Mouse (Mus musculus) mammary gland, adult 2 months (tissue): ENCODE results near the gene Milr1. TPM values are rescaled to one million over a fixed set of nuclear protein-coding genes. Genes with fewer than 3 reads are reported as not detected.

Experiments
- polyA plus RNA-seq: library from polyadenylated mRNA; depleted of rRNA; stranded (reverse); fragments of >200 nt; gene quantifications from 2 replicates; pipeline ENCODE4 v1.2.3, GENCODE M21; 2012; ENCODE audit warnings: low replicate concordance; rRNA removed

Milr1 gene
- 1.6 and 3.1 TPM in 2 replicates for polyA plus RNA-seq

DNA sequence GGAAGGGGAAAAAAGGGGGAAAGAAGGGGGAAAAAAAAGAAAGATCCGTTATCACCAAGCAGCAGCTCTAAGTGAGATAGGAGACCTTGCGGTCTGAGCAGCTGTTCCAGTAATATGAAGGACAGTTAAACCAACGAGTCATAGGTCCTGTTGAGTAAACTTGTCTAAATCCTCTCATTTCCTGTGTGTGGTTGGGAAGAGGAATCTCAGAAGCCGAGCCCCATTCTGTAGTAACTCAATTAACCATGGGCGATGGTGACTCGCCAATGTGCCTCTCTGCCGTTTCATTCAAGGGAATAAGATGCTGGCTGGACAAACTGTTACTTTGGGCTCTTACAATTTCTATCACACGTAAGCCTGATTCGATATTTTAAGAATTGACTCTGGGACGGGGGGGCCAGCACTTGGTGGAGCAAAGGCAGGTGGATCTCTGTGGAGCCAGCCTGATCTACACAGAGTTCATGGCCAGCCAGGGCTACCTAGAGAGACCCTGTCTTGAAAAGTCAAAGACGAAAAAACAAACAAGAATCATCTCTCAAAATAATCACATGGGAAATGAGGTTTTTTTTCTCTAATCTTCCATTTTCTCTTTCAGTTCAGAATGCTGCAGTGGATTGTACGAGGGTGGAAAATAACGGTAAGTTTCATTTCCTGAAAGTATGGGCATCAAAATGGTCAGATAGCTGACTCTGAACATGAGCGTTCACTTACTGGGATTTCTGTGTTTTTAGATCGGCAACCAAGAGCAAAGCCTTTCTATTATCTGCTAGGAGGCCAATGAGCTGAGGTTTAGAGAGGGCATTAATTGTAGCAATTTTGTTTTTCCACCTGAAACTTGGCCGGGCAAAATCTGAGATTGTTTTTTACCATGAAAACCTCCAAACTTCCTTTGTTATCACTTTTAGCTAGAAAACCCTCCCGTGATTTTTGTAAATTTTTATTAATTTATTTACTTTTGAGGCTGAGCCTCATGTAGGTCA, at the start of gene Milr1:
TSS of gene Milr1 (plus strand) at position 188 of the 980 bp plus-strand sequence.

DNA sequence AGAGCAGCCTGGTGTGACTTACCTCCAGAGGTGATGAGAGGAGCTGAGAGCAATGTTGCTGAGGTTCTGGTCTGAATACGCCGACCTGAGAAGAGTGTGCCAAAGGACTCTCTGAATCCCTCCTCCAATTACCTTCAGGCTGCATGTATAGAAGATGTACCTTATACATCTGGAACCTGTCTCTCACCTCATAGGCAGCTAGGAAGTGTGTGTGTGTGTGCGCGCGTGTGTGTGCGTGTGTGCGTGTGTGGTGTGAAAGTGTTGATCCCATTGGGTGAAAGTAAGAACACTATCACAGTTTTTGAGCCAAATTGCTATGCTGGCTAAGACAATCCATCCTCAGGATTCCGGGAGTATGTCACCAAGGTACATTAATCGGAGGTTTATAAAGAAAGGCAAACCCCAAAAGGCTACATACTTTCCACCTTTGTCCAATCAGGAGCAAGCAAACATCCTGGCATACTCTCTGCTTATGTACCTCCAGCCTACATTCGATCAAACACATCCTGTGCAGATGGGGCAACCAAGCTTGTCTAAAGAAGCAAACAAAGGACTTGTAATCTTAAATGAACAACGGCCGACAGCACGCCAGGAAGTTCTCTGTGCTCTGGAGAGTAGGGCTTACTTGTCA, 790 bp upstream of the Milr1 start, which contains the start of gene Pecam1:
TSS of gene Pecam1 (minus strand) at position 508 of the 631 bp plus-strand sequence.

DNA sequence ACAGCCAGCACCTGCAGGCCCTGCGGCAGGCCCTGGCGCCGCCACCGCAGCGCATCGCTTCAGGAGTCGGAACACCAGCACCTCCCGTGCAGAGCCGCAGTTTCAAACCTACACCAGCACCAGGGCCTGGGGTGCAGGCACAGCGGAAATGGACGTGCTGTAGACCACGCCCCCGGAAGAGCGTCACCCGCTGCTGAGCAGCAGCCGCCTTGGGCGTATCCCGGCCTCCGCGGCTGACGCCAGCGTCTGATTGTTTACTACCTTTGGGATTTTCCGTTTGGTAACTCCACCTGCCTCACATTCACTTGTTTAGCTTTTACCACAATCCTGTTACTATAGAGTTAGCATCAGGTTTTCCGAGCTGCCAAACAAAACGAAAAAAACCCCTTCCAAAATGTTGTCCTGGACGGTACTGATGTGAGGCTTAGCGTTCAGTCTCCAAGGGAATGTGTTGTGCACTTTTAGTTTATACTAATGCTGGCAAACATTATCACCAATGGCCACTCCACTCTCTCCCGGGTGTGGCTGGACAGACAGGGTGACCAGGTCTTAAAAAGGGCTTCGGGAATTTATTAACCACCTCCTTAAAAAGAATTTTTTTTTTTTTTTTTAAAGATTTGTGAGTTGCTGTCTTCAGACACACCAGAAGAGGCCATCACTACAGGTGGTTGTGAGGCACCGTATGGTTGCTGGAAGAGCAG, 28.5 kb downstream of the Milr1 start, which contains the start of gene Polg2:
TSS of gene Polg2 (minus strand) at position 150 of the 701 bp plus-strand sequence.

DNA sequence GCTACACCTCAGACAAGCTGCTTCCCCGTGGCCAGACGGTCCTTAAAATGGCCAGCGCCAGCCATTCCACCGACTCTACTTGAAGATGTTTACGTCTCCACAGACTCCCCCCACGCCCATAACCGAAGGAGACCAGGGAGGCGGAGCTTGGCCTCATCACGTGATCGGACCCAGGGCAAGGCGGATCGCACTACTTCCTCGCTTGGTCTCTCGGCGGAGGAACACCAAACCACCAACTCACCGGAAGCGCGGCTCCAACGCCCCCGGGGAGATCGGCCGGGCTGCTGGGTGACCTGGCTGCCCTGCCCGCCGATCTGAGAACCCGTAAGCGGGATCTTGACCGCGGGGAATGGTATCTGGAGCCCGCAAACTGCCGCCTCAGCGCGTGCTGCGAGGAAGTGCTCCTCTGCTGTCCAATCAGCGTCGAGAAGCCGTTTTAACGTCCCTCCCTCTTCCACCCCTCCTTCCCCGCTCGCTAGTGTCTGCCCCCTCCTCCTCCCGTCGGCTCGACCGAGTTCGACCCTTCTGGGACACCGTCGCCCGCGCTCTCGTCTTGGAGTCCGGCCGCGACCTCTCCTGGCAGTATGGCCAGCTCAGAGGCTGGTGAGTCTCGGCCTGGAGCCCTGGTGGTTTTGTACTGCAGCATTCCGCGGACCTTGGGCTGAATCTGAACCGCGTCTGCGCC, 37.9 kb downstream of the Milr1 start, which contains the start of the genes Ddx5 and Cep95:
TSS of gene Ddx5 (minus strand) at position 411 of the 685 bp plus-strand sequence.
TSS of gene Cep95 (plus strand) at position 478 of the 685 bp plus-strand sequence.

Other genes starting within 250 kb of the Milr1 start
- 20.2 and 29.7 TPM in 2 replicates for gene Tex2, start 137.8 kb upstream of the Milr1 start, polyA plus RNA-seq
- gene Pecam1, start 598 bp upstream of the Milr1 start, polyA plus RNA-seq: 63.3 and 106 TPM in 2 replicates
- 7.7 and 9.0 TPM in 2 replicates for gene Polg2, start 28.3 kb downstream of the Milr1 start, polyA plus RNA-seq
- 317 and 863 TPM in 2 replicates for gene Ddx5, start 38.0 kb downstream of the Milr1 start, polyA plus RNA-seq
- gene Cep95, start 38.0 kb downstream of the Milr1 start, polyA plus RNA-seq: 2.6 and 4.6 TPM in 2 replicates
- gene Smurf2, start 169.5 kb downstream of the Milr1 start, polyA plus RNA-seq: 6.9 and 10.0 TPM in 2 replicates
- gene Kpna2, start 248.3 kb downstream of the Milr1 start, polyA plus RNA-seq: 18.8 and 29.7 TPM in 2 replicates